In genomic region chr7:82724491-82724890, GRCm38 (mm10) we compare ENCODE assay signal across 13 mouse cellular contexts.
"Had no signal": no experiment of that assay in that cellular context is flagged by ENCODE, and none has a peak within 500 bp of the region (broad histone marks: within the 10 kb centered on the region; RNA-seq: fewer than 3 reads in every experiment).

No protein-coding gene starts in this region.

- H3K27ac ChIP-seq: kidney, embryonic 15.5 days; liver, embryonic 12.5 days; midbrain, embryonic 12.5 days; neural tube, embryonic 15.5 days; stomach, embryonic 15.5 days had no signal

- H3K4me3 ChIP-seq: kidney, embryonic 15.5 days; limb, embryonic 15.5 days; liver, embryonic 12.5 days; midbrain, embryonic 12.5 days; myocyte; neural tube, embryonic 15.5 days; stomach, embryonic 15.5 days had no signal

- DNase-seq: kidney, postnatal 14 days; lung, embryonic 14.5 days; lung, postnatal 10 days; lung, postnatal 4 days; thymus, postnatal 4 days had no signal

- H3K36me3 ChIP-seq: kidney, embryonic 15.5 days; limb, embryonic 15.5 days; neural tube, embryonic 15.5 days; stomach, embryonic 15.5 days had no signal

- H3K9me3 ChIP-seq: kidney, embryonic 15.5 days; limb, embryonic 15.5 days; liver, embryonic 12.5 days; midbrain, embryonic 12.5 days; neural tube, embryonic 15.5 days; stomach, embryonic 15.5 days had no signal

- ATAC-seq: intestine, embryonic 16.5 days; liver, embryonic 12.5 days had no signal

- H3K4me1 ChIP-seq: neural tube, embryonic 15.5 days; stomach, embryonic 15.5 days had no signal

- H3K27me3 ChIP-seq: kidney, embryonic 15.5 days; limb, embryonic 15.5 days; liver, embryonic 12.5 days; neural tube, embryonic 15.5 days; stomach, embryonic 15.5 days had no signal

- H3K4me2 ChIP-seq: kidney, embryonic 15.5 days; limb, embryonic 15.5 days; liver, embryonic 12.5 days; lung, embryonic 14.5 days; midbrain, embryonic 12.5 days; neural tube, embryonic 15.5 days; stomach, embryonic 15.5 days had no signal

- H3K9ac ChIP-seq: kidney, embryonic 15.5 days; limb, embryonic 15.5 days; liver, embryonic 12.5 days; lung, embryonic 14.5 days; midbrain, embryonic 12.5 days; neural tube, embryonic 15.5 days; stomach, embryonic 15.5 days had no signal
